Mouse (Mus musculus) neural tube, embryonic 11.5 days (tissue): Measurements from ENCODE around the gene Slc12a8. TPM values are rescaled to one million over a fixed set of nuclear protein-coding genes. Genes with fewer than 3 reads are reported as not detected.
A peak's percentile ranks its signal among the peaks of the same experiment; 100 is the strongest.

Experiments used
- ATAC-seq: fragments of 200-750 bp; cut with Nextera tagmentation; 2 replicates; pipeline ENCODE4 v1.8.0; 2017; ENCODE audit warnings: moderate number of reproducible peaks, mild to moderate bottlenecking, moderate TSS enrichment, moderate library complexity; ENCODE audit not compliant: insufficient read depth, low FRiP score, low TSS enrichment
- DNase-seq: peaks from one replicate; pipeline ENCODE4 v3.0.0-alpha.2; 2015; ENCODE audit warnings: low spot score
- H3K27ac ChIP-seq: fragments of 300-500 bp; sonication (generic); 2 replicates; pipeline ENCODE4 v1.5.1; 2014; ENCODE audit warnings: low read depth, mild to moderate bottlenecking, low read length
- H3K27me3 ChIP-seq: fragments of 300-500 bp; sonication (generic); 2 replicates; pipeline ENCODE4 v1.6.1; 2014; ENCODE audit warnings: mild to moderate bottlenecking, low read length, mixed read lengths; ENCODE audit not compliant: control insufficient read depth, insufficient read depth
- H3K36me3 ChIP-seq: fragments of 300-500 bp; sonication (generic); 2 replicates; pipeline ENCODE4 v1.6.1; 2014; ENCODE audit warnings: mild to moderate bottlenecking, low read length, moderate library complexity, mixed read lengths; ENCODE audit not compliant: control insufficient read depth, insufficient read depth
- H3K4me1 ChIP-seq: fragments of 300-500 bp; sonication (generic); 2 replicates; pipeline ENCODE4 v1.6.1; 2014; ENCODE audit warnings: low read length, mixed read lengths; ENCODE audit not compliant: control insufficient read depth, insufficient read depth
- H3K4me2 ChIP-seq: fragments of 300-500 bp; sonication (generic); 2 replicates; pipeline ENCODE4 v1.6.1; 2014; ENCODE audit warnings: low read depth, mild to moderate bottlenecking, moderate library complexity
- H3K4me3 ChIP-seq: fragments of 300-500 bp; sonication (generic); 2 replicates; pipeline ENCODE4 v1.5.1; 2014; ENCODE audit warnings: low read depth, low read length
- H3K9ac ChIP-seq: fragments of 300-500 bp; sonication (generic); 2 replicates; pipeline ENCODE4 v1.6.1; 2014; ENCODE audit warnings: mild to moderate bottlenecking, low read length
- H3K9me3 ChIP-seq: fragments of 300-500 bp; sonication (generic); 2 replicates; pipeline ENCODE4 v1.6.1; 2016; ENCODE audit warnings: low read length; ENCODE audit not compliant: control insufficient read depth
- WGBS: fragments of 180-500 bp; shearing (Covaris S2); extraction: QIAGEN DNeasy Blood & Tissue Kit; methylation state at CpG from one replicate; pipeline ENCODE4 v1.1.7; 2014; 5-methylcytosine and 5-hydroxymethylcytosine counted together
- polyA plus RNA-seq: library from polyadenylated mRNA; unstranded; fragments of >200 nt; fragmentation: Nextera tagmentation; extraction: Ambion mirVana; gene quantifications from 2 replicates; pipeline ENCODE4 v1.2.1, GENCODE M21; 2014

Gene Slc12a8
- polyA plus RNA-seq, 1 experiment from 2014 or later, result 0.78 TPM

DNA sequence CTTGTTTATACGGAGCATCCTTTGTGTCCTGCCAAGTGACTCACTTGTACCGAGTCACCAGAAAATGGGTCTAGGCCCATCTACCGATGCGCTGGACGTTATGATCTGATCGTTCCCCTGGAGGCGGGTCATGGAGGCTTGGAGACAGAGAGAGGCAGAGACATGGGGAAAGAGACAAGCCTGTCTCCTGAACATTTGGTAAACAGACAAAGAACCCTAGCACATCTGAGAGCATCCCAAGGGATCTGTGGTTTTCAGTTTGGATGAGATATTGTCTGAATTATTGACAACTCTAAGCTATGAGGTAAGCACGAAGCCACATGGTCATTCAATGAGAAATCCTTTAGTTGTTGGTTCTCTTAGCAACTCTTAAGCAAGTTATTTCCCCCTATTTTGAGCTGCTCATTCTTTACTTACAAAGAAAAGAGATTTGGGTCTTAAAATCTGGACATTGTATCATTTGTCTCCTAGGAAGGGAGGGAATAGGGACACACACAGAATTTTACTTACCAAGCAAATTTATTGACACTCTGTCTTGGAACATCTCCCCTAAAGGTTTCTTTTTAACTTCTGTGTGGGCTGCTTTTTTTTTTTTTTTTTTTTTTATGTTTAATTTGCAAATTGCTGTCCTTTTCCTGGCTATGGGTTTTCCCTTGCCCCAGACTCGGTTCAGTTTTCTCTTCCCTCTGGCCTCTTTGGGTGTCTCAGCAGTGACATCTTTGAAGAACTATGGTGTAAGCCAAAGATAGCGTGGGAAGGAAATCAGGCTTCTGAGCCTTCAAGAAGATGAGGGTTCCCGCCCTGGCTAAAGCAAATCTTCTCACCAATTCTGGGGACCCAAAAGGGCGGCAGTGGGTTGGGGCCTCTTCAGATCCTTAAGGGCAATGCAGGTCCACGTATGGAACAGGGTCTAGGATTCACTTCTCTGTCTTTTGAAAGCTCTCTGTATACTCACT, 166.4 kb downstream of the Slc12a8 start:
- peak overlapping the region; percentile 79 for H3K4me3 ChIP-seq
- H3K9me3 ChIP-seq, result no peaks in the 10 kb centered on the region
- H3K4me2 ChIP-seq, result peak overlapping the region; percentile 74
- WGBS, result 59% methylated on average over 13 of the region's 13 CpGs
- DNase-seq, result peak; percentile 49
- no peaks in the 10 kb centered on the region for H3K36me3 ChIP-seq
- no peaks in the 10 kb centered on the region for H3K27me3 ChIP-seq
- H3K9ac ChIP-seq, result peak overlapping the region; percentile 94; the same call in 1 of the 2 replicates
- peaks cover 7% of the 10 kb centered on the region for H3K4me1 ChIP-seq
- no peak overlapping the region for H3K27ac ChIP-seq
- 0 out of 2 replicates have a peak, but pooled peaks have one; percentile 8 for ATAC-seq

DNA sequence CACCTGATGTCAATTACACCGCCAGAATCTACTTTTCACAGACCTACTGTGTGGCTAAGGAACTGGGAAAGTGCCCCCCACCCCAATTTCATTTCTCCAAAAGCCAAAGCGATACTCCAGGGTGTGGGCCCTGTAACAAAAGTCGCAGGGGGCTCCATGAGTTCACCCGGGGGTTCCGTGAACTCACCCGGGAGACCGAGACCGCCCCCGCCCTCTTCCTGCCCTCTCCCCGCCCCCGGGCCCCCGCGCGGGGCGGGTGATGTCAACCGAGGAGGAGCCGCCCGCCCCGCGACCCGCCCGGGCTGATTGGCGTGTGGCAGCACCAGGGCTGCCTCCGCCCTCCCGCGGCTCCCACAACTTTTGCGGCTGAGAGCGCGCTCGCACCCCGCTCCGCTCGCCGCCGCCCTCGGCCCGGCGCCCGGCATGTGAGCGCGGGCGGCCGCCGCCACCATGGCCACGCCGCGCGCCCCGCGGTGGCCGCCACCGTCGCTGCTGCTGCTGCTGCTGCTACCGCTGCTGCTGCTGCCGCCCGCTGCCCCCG, 167.1 kb downstream of the Slc12a8 start, which contains the start of gene Heg1:
TSS of gene Heg1 (plus strand) at position 209 of the 541 bp plus-strand sequence.
- H3K4me3 ChIP-seq, result peak within 1 kb of the TSS; percentile 79
- peaks cover 7% of the 10 kb centered on the region for H3K4me1 ChIP-seq
- no peaks in the 10 kb centered on the region for H3K27me3 ChIP-seq
- peak; percentile 80 for DNase-seq
- peak within 1 kb of the TSS; percentile 94 for H3K9ac ChIP-seq
- H3K36me3 ChIP-seq, result no peaks in the 10 kb centered on the region
- peak within 1 kb of the TSS; percentile 57 for H3K27ac ChIP-seq
- peak within 1 kb of the TSS; percentile 74 for H3K4me2 ChIP-seq
- no peaks in the 10 kb centered on the region for H3K9me3 ChIP-seq
- under 1% methylated on average over 43 of the region's 57 CpGs for WGBS
- peak; percentile 58 for ATAC-seq

DNA sequence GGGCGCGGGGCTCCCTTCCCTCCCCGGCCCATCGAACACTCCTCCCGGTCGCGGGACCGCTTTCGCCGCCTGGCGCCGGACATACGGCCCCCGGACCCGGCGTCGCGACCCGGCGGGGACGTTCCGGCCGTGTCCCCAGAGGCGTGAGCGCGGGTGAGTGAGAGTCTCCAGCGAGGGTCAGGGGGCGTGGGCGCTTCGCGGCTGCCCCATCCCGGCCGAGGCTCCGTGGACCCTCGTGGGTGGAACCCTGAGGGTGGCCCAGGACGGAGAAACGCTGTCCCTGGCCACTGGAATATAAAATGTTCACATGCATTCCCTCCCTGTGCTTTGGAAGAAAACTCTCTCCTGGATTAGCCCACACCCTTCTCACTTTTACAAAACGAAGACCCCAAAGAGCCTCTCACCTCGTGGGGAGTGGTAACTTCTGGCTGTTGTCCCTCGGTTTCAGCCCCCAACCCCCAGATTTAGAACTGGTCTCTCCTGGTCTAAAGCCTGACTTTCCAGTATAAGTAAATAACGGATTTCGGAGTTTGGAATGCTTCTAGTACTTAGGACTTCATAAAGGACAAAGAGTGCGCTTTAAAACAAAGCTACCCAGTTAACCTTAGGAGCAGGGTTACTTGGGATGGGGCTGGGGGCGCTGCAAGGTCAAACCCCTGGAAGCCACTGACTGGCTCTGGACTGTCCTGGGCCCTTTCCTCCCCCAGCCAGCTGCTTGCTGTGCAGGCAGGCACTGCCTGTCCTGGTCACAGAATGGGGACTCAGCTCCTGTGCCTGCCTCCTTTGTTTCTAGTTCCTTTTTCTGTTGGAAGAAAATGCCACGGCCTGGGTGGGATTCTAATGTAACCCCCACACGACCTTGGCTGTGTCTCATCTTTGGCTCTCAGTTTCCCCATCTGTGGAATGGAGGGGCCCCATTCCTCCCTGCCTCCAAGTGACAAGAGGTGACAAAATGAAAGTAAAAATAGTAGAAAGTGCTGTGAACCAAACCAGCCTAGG, 167.9 kb downstream of the Slc12a8 start:
- H3K4me3 ChIP-seq, result peak overlapping the region; percentile 79
- no peaks in the 10 kb centered on the region for H3K9me3 ChIP-seq
- ATAC-seq, result peak; percentile 63
- no peaks in the 10 kb centered on the region for H3K36me3 ChIP-seq
- peaks cover 10% of the 10 kb centered on the region for H3K4me1 ChIP-seq
- peak overlapping the region; percentile 74 for H3K4me2 ChIP-seq
- DNase-seq, result peak; percentile 45
- WGBS, result under 1% methylated on average over 46 of the region's 46 CpGs
- peak overlapping the region; percentile 94 for H3K9ac ChIP-seq
- H3K27me3 ChIP-seq, result no peaks in the 10 kb centered on the region
- H3K27ac ChIP-seq, result peak overlapping the region; percentile 57

DNA sequence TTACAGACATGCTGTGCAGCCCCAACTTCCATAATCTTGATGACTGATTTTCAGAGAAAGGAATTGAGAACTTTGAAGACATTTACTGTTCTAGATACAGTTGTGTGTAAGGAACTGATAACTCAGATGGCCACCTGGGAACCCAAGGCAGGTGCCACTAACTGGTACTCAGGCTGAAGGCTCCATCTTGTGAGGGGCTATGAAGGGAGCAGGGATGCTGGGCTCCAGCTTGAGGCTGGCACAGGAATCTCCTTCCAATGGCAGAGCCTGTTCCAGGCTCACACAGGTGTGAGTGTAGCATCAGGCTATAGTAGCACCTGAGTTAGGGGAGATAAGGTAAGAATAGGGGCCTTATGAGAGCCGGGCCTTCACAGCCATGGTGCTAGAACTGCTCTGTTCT, 168.9 kb downstream of the Slc12a8 start:
- Histone ChIP-seq H3K4me3 (peak overlapping the region; percentile 79; the same call in 1 of the 2 replicates), H3K9ac (peak overlapping the region; percentile 94; the same call in 1 of the 2 replicates), H3K4me1 (peaks cover 6% of the 10 kb centered on the region), H3K9me3 (no peaks in the 10 kb centered on the region), H3K36me3 (no peaks in the 10 kb centered on the region), H3K4me2 (peak overlapping the region; percentile 74), H3K27ac (no peak overlapping the region), H3K27me3 (no peaks in the 10 kb centered on the region)
- no peak for ATAC-seq
- DNase-seq, result no peak
- WGBS, result 91% methylated on average over 1 of the region's 1 CpGs

DNA sequence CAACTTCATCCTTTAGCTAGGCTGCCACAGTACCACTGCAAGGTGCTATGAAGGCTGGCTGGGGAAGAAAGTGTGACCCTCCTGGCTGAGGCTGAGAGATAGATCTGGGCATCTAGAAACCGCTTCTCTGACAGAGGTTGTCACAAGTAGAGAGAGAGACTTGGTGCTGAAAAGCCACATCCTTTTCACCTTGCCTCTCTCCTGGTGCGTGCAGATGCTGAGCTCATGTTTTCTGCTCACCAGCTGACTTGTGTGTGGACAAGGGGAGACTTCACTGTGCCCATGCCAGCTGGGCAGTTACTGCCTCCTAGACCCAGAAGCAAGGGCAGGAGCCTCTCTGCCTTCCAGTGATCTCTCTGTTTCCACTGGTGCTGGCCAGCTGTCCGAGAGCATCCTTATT, 170.6 kb downstream of the Slc12a8 start:
- 71% methylated on average over 3 of the region's 3 CpGs for WGBS
- Histone ChIP-seq H3K4me2 (peak overlapping the region; percentile 74; the same call in 1 of the 2 replicates), H3K4me1 (peaks cover 6% of the 10 kb centered on the region), H3K9me3 (no peaks in the 10 kb centered on the region), H3K4me3 (no peak overlapping the region), H3K36me3 (no peaks in the 10 kb centered on the region), H3K9ac (no peak overlapping the region), H3K27me3 (no peaks in the 10 kb centered on the region), H3K27ac (no peak overlapping the region)
- DNase-seq (no peak), ATAC-seq (no peak)

DNA sequence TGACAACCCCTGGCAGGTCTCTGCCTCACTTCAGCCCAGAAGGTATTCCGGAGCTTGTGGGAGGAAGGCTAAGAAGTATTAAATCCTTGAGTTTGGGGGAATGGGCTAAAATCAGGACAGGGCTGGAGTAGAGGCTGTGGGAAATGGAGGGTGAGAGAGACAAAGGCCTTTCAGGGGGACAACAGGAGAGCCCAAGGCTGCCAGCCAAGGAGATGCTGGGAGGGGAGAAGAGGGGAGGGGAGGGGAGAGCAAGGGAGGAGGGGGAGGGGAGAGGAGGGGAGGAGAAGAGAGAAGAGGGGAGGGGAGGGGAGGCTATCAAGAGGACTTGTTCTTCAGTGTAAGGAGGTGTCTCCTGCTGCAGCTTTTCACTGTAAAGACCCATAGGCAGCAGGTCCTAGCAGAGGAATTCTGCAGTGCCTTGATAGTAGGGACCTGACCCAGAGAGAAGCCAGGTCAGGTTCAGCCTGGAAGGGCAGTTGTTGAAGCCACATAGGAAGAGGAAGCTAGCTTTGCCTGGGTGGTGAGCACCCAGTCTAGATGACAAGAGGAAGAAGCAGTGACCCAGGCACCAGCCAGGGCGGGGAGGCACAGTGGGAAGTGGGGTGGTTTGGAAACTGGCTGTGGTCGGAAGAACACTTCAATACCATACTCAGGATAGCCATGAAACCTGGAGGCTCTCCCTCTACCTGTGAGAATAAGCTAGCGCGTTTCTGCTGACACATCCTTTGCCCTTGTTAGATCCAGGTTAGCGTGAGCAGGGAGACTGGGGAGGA, 174.0 kb downstream of the Slc12a8 start:
- DNase-seq (no peak), ATAC-seq (no peak)
- WGBS, result 80% methylated on average over 6 of the region's 6 CpGs
- H3K36me3 ChIP-seq, result no peaks in the 10 kb centered on the region
- H3K27ac ChIP-seq, result no peak overlapping the region
- H3K4me1 ChIP-seq, result peaks cover 6% of the 10 kb centered on the region
- H3K27me3 ChIP-seq, result no peaks in the 10 kb centered on the region
- no peak overlapping the region for H3K9ac ChIP-seq
- H3K4me2 ChIP-seq, result no peak overlapping the region
- H3K9me3 ChIP-seq, result no peaks in the 10 kb centered on the region
- H3K4me3 ChIP-seq, result no peak overlapping the region

DNA sequence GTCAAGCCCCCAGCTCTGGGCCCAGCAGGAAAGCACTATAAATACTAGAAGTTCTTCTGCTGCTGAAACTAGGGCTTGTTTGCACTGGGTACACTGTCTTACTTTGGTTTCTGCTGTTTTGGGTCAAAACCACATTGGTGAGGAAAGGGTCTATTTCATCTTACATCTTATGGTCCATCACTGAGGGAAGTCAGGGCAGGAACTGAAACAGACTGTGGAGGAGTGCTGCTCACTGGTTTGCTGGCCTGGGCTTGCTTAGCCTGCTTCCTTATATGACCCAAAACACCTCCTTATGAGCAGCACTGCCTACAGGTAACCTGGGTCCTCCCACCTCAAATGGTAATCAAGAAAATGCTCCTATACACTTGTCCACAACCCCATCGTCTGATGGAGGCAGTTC, 176.4 kb downstream of the Slc12a8 start:
- H3K27ac ChIP-seq, result no peak overlapping the region
- H3K27me3 ChIP-seq, result no peaks in the 10 kb centered on the region
- DNase-seq (no peak), ATAC-seq (no peak)
- H3K9me3 ChIP-seq, result no peaks in the 10 kb centered on the region
- no peak overlapping the region for H3K4me2 ChIP-seq
- H3K4me1 ChIP-seq, result peaks cover 18% of the 10 kb centered on the region
- 55% methylated on average over 1 of the region's 1 CpGs for WGBS
- no peak overlapping the region for H3K9ac ChIP-seq
- H3K4me3 ChIP-seq, result no peak overlapping the region
- H3K36me3 ChIP-seq, result no peaks in the 10 kb centered on the region
